ENCODE assay signal across 11 mouse cellular contexts in the genomic region with DNA sequence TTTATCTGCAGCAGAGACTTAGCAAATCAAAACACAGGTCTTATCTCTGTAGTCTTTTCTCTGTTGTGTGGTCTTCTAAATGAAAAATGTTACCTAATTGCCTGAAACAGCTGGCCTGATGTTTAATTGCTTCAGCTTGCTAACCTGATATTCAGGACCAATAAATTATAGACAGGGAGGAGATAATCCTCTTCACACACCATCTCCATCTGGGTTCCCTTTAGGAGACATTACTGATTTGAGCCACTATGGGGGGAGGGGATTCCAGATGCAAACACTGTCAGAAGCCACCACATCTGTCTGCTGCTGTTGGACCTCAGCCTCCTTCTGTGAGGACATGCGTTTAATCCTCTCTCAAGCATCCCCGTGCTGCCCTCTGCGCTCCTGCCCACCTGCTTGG.
DNase-seq lines count a peak whose midpoint lies in the region; ATAC-seq and TF ChIP-seq lines count a peak whose summit lies in the region.
"Had no signal": no experiment of that assay in that cellular context is flagged by ENCODE, and none has a peak within 500 bp of the region (broad histone marks: within the 10 kb centered on the region; RNA-seq: fewer than 3 reads in every experiment).

No protein-coding gene starts in this region.

- no peak overlapping the region for H3K4me3 ChIP-seq in heart, embryonic 10.5 days
- no peak overlapping the region for H3K4me3 ChIP-seq in heart, embryonic 11.5 days (ENCODE audit: low read depth, low read length)
- no peak overlapping the region for H3K4me3 ChIP-seq in kidney, embryonic 16.5 days (ENCODE audit: low read length)
- no peak overlapping the region for H3K4me3 ChIP-seq in embryonic facial prominence, embryonic 13.5 days
- H3K4me3 ChIP-seq in olfactory bulb, adult 2 months (ENCODE audit: insufficient read depth, low read depth, low read length), result no peak overlapping the region
- no peak overlapping the region for H3K4me3 ChIP-seq in liver, embryonic 11.5 days (ENCODE audit: low read depth, low read length)
- H3K4me3 ChIP-seq: forebrain, embryonic 12.5 days had no signal

- peak overlapping the region; percentile 32; the same call in 1 of the 2 replicates for H3K27ac ChIP-seq in heart, embryonic 10.5 days
- no peak overlapping the region for H3K27ac ChIP-seq in heart, embryonic 11.5 days (ENCODE audit: low read depth, low read length)
- peak overlapping the region; percentile 88 for H3K27ac ChIP-seq in kidney, embryonic 16.5 days (ENCODE audit: low read length)
- H3K27ac ChIP-seq in embryonic facial prominence, embryonic 13.5 days, result peak overlapping the region; percentile 81
- 0 out of 2 replicates have a peak overlapping the region, but pooled peaks have one; percentile 78 for H3K27ac ChIP-seq in olfactory bulb, adult 2 months (ENCODE audit: insufficient read depth, low read depth, low read length)
- no peak overlapping the region for H3K27ac ChIP-seq in liver, embryonic 11.5 days (ENCODE audit: low read depth, low read length)
- H3K27ac ChIP-seq: forebrain, embryonic 12.5 days had no signal

- 74% methylated on average over 3 of the region's 3 CpGs for WGBS in heart, embryonic 10.5 days
- WGBS in heart, embryonic 11.5 days (ENCODE audit: insufficient replicate concordance), result 74% methylated on average over 3 of the region's 3 CpGs
- 77% methylated on average over 3 of the region's 3 CpGs for WGBS in kidney, embryonic 16.5 days
- WGBS in embryonic facial prominence, embryonic 13.5 days, result 83% methylated on average over 3 of the region's 3 CpGs
- WGBS in olfactory bulb, adult 2 months, result 83% methylated on average over 3 of the region's 3 CpGs
- WGBS in liver, embryonic 11.5 days, result 74% methylated on average over 3 of the region's 3 CpGs

- no peak for TF ChIP-seq CTCF in olfactory bulb, adult 2 months (IDR thresholded peaks at IDR 0.05; ENCODE audit: insufficient read depth, low read depth, low read length)

- no peaks in the 10 kb centered on the region for H3K9me3 ChIP-seq in heart, embryonic 10.5 days
- H3K9me3 ChIP-seq in heart, embryonic 11.5 days (replicated peaks; ENCODE audit: control insufficient read depth, low read length), result no peaks in the 10 kb centered on the region
- H3K9me3 ChIP-seq in kidney, embryonic 16.5 days (ENCODE audit: low read length), result no peaks in the 10 kb centered on the region
- no peaks in the 10 kb centered on the region for H3K9me3 ChIP-seq in embryonic facial prominence, embryonic 13.5 days
- no peaks in the 10 kb centered on the region for H3K9me3 ChIP-seq in liver, embryonic 11.5 days (ENCODE audit: control insufficient read depth, low read length)
- H3K9me3 ChIP-seq: forebrain, embryonic 12.5 days had no signal

- no peak for DNase-seq in heart, embryonic 10.5 days (ENCODE audit: low spot score)
- no peak for DNase-seq in kidney, adult 18-20 months
- no peak for DNase-seq in liver, embryonic 11.5 days (ENCODE audit: low spot score)
- DNase-seq: kidney, adult 8-10 months had no signal

- peaks cover 28% of the 10 kb centered on the region for H3K27me3 ChIP-seq in heart, embryonic 10.5 days (ENCODE audit: insufficient read depth, poor library complexity, severe bottlenecking)
- H3K27me3 ChIP-seq in heart, embryonic 11.5 days (ENCODE audit: control insufficient read depth, insufficient read depth, low read length), result peaks cover 7% of the 10 kb centered on the region
- H3K27me3 ChIP-seq in kidney, embryonic 16.5 days (ENCODE audit: insufficient read depth, low read length), result no peaks in the 10 kb centered on the region
- no peaks in the 10 kb centered on the region; the same call in 1 of the 2 replicates for H3K27me3 ChIP-seq in embryonic facial prominence, embryonic 13.5 days
- H3K27me3 ChIP-seq in liver, embryonic 11.5 days (replicated peaks; ENCODE audit: control insufficient read depth, insufficient read depth, low read length), result 0 out of 2 replicates have a peak, but pooled peaks cover 4% of the 10 kb centered on the region

- H3K4me1 ChIP-seq in heart, embryonic 10.5 days, result peaks cover 27% of the 10 kb centered on the region
- H3K4me1 ChIP-seq in heart, embryonic 11.5 days (ENCODE audit: control insufficient read depth, insufficient read depth, low read length), result peaks cover 14% of the 10 kb centered on the region
- peaks cover 42% of the 10 kb centered on the region for H3K4me1 ChIP-seq in kidney, embryonic 16.5 days (ENCODE audit: insufficient read depth, low read length)
- peaks cover 41% of the 10 kb centered on the region for H3K4me1 ChIP-seq in embryonic facial prominence, embryonic 13.5 days
- H3K4me1 ChIP-seq in olfactory bulb, adult 2 months (ENCODE audit: control insufficient read depth, insufficient read depth, low read length), result peaks cover 23% of the 10 kb centered on the region
- peaks cover 24% of the 10 kb centered on the region for H3K4me1 ChIP-seq in liver, embryonic 11.5 days (replicated peaks; ENCODE audit: control insufficient read depth, insufficient read depth, low read length)

- no peak overlapping the region for H3K4me2 ChIP-seq in heart, embryonic 11.5 days
- H3K4me2 ChIP-seq in kidney, embryonic 16.5 days (replicated peaks; ENCODE audit: low read depth, low read length), result no peak overlapping the region
- H3K4me2 ChIP-seq in embryonic facial prominence, embryonic 13.5 days, result no peak overlapping the region
- H3K4me2 ChIP-seq in liver, embryonic 11.5 days, result no peak overlapping the region
- H3K4me2 ChIP-seq: forebrain, embryonic 12.5 days; midbrain, embryonic 11.5 days had no signal

- no peak for ATAC-seq in heart, embryonic 11.5 days (replicated peaks; ENCODE audit: insufficient number of reproducible peaks, low FRiP score, low TSS enrichment)
- ATAC-seq in kidney, embryonic 16.5 days (ENCODE audit: low FRiP score, low TSS enrichment), result peak; percentile 30; the same call in 1 of the 2 replicates
- no peak for ATAC-seq in embryonic facial prominence, embryonic 13.5 days (ENCODE audit: insufficient number of reproducible peaks, insufficient read depth, low FRiP score, low TSS enrichment, low read depth)
- no peak for ATAC-seq in liver, embryonic 11.5 days (replicated peaks; ENCODE audit: low FRiP score)
- no peak for ATAC-seq in erythroblast, adult 5-6 weeks (replicated peaks; ENCODE audit: low FRiP score, poor library complexity, severe bottlenecking)

- H3K36me3 ChIP-seq in heart, embryonic 10.5 days, result no peaks in the 10 kb centered on the region
- no peaks in the 10 kb centered on the region for H3K36me3 ChIP-seq in heart, embryonic 11.5 days (ENCODE audit: control insufficient read depth, insufficient read depth, low read length)
- H3K36me3 ChIP-seq in kidney, embryonic 16.5 days (ENCODE audit: insufficient read depth, low read length), result no peaks in the 10 kb centered on the region
- no peaks in the 10 kb centered on the region for H3K36me3 ChIP-seq in embryonic facial prominence, embryonic 13.5 days
- H3K36me3 ChIP-seq in liver, embryonic 11.5 days (ENCODE audit: control insufficient read depth, insufficient read depth, low read length), result no peaks in the 10 kb centered on the region
- H3K36me3 ChIP-seq: forebrain, embryonic 12.5 days had no signal

- TF ChIP-seq POLR2A in olfactory bulb, adult 2 months (IDR thresholded peaks at IDR 0.05; ENCODE audit: insufficient read depth, low read depth, low read length), result no peak

- no peak overlapping the region for H3K9ac ChIP-seq in heart, embryonic 11.5 days (ENCODE audit: low read depth, low read length)
- no peak overlapping the region for H3K9ac ChIP-seq in kidney, embryonic 16.5 days (replicated peaks; ENCODE audit: low read length)
- H3K9ac ChIP-seq in embryonic facial prominence, embryonic 13.5 days, result peak overlapping the region; percentile 36; the same call in 1 of the 2 replicates
- H3K9ac ChIP-seq in liver, embryonic 11.5 days (ENCODE audit: low read depth, low read length), result no peak overlapping the region
- H3K9ac ChIP-seq: forebrain, embryonic 12.5 days had no signal

Comparison
In these comparisons a context has a peak if more than half of its experiments do, and no peak if none do; other contexts are left out.
1. H3K27ac ChIP-seq: peak in heart, embryonic 10.5 days (single experiment), kidney, embryonic 16.5 days (single experiment), embryonic facial prominence, embryonic 13.5 days (single experiment) and olfactory bulb, adult 2 months (single experiment); none in heart, embryonic 11.5 days (single experiment) and liver, embryonic 11.5 days (single experiment).